Mouse (Mus musculus) gastrocnemius, postnatal 36 days (tissue): ENCODE measurements around the gene Nr3c2. TPM values are rescaled to one million over a fixed set of nuclear protein-coding genes. Genes with fewer than 3 reads are reported as not detected.

ENCODE experiments used
- DNase-seq, 2 experiments: peaks; one replicate each; pipeline ENCODE4 v3.0.0; 2022
- intact Hi-C: fragments of 180-260 bp; cut with DNase I; formaldehyde crosslinking; loops from one replicate; pipeline ENCODE4 v1.15.1; 2025
- long read RNA-seq, 2 experiments: library from polyadenylated mRNA; stranded (forward); transcript quantifications; one replicate each; pipeline ENCODE4 v2.0.0; 2021
- total RNA-seq, 2 experiments: library from RNA; stranded (reverse); gene quantifications; 2 replicates each; pipeline ENCODE4 v1.2.3; 2021

The Nr3c2 gene
- total RNA-seq = 1 to 10 TPM; 6.1 to 7.6 TPM
- long read RNA-seq, experiment 1 = 0 reads
- long read RNA-seq, experiment 2, full-length matches to known transcripts = 1 of 3 reads
- long read RNA-seq, experiment 2, partial matches to known transcripts = 0 of 3 reads
- long read RNA-seq, experiment 2, other reads (novel, unspliced or antisense) = 2 of 3 reads

DNA sequence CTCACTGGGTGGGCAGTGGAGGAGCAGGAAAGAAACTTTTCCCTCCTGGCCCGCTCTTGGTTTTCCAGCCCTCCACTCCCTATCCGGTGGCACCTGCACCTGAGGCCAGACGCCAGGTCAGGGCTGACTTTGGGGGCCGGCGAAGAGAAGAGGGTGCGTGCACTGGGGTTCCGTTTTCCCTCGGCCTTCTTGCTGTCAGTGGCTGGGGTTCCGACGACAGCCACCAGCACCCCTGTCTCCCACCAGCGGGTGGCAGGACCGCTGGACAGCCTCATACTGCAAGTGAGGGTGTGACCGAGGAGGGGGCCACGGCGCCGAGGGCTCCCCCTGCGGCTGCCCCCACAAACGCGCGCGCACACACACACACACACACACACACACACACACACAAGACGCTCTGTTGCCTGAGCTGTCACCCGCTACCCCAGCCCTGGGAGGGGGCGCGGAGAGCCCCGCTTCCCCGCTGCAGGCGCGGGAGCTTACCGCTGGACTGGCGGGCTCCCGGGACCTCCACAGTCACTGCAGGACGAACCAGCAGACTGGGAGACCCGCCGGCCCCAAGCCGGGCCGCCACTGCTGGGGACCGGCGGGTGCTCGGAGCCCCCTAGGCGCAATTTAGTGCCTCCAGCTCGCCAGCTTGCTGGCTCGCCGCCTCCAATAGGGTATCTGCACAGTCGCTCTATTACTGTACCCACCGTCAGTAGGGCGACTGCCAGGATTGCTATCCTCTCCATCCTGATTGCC lies at the start of gene Nr3c2:
Gene Nr3c2 (plus strand): TSS at position 32 of the 744 bp plus-strand sequence.
- DNase-seq = peak; percentile 12 to 57
- intact Hi-C loops = loop anchor here (10.0 kb wide), 1 partner anchor 545 kb away; no protein-coding TSS in a partner anchor

- no peak for DNase-seq
- intact Hi-C loops = no loop called here
These were observed 40.7 kb upstream of the Nr3c2 start for GRCm38 (mm10) chr8:76858534-76858933.

- intact Hi-C loops = no loop called here
- no peak for DNase-seq
These were observed 39.5 kb upstream of the Nr3c2 start for GRCm38 (mm10) chr8:76859709-76860108.

DNA sequence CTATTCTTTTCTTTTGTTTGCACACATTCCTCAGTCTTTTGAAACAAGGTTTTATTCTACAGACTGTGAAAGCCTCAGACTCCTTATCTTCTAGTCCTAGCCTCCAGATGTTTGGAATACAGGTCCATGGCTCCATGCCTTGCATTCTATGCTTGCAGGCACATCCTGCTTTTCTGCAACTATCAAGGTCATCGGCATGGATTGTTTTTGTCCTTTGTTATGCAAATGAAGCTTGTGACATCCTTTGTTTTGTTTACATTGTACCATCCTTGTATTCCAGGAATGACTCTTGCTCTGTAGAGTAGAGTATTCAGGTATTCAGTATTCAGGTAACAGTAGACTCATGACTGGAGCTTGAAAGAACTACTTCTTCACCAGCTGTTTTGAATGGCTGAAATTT lies 36.2 kb upstream of the Nr3c2 start:
- no peak for DNase-seq
- intact Hi-C loops = no loop called here

- DNase-seq = no peak
- intact Hi-C loops = no loop called here
These were observed 22.4 kb upstream of the Nr3c2 start for GRCm38 (mm10) chr8:76876809-76877208.

- no peak for DNase-seq
- intact Hi-C loops = loop anchor here (10.0 kb wide), 1 partner anchor 542 kb away; no protein-coding TSS in a partner anchor
These were observed 2.2 kb upstream of the Nr3c2 start for GRCm38 (mm10) chr8:76897050-76897449.

DNA sequence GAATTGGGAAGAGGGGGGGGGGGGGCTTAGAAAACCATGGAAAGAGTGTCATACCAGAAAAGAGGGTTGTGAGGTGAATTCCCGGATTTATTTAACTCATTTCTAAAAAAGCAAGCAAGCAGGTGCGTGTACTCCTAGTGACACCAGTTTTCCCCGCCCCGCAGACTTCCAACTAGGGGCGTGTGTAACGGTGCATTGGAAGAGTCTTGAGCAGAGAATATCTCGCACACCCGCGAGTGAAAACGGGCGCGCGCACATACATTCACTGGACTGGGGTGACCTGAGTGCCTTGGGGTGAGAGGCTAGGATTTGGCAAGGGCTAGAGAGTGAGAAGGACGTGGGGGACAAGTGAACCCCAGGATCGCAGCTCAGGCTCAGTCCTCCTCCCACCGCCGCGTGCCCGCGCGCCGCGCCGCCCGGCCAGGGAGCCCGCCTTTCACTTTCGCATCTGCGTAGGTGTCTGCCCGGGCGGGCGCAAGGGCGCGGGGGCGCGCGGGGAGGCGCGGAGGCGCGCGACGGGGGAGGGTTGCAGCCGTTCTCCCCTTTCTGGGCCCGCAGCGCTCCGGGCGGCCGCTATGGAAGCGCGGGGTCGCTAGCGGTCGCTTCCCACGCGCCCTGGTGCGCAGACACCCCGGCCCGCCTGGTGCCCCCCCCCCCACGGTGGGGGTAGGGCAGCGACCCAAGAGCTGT lies 376 bp upstream of the Nr3c2 start:
- DNase-seq = peak; percentile 66 to 69
- intact Hi-C loops = loop anchor here (10.0 kb wide), 1 partner anchor 544 kb away; no protein-coding TSS in a partner anchor

GRCm38 (mm10) chr8:76900155-76901141 lies 1.2 kb downstream of the Nr3c2 start:
- peak; percentile 35 to 57 for DNase-seq
- intact Hi-C loops = no loop called here

- peak; percentile 93 to 97 for DNase-seq
- intact Hi-C loops = no loop called here
These were observed 2.4 kb downstream of the Nr3c2 start for GRCm38 (mm10) chr8:76901430-76902204.

DNA sequence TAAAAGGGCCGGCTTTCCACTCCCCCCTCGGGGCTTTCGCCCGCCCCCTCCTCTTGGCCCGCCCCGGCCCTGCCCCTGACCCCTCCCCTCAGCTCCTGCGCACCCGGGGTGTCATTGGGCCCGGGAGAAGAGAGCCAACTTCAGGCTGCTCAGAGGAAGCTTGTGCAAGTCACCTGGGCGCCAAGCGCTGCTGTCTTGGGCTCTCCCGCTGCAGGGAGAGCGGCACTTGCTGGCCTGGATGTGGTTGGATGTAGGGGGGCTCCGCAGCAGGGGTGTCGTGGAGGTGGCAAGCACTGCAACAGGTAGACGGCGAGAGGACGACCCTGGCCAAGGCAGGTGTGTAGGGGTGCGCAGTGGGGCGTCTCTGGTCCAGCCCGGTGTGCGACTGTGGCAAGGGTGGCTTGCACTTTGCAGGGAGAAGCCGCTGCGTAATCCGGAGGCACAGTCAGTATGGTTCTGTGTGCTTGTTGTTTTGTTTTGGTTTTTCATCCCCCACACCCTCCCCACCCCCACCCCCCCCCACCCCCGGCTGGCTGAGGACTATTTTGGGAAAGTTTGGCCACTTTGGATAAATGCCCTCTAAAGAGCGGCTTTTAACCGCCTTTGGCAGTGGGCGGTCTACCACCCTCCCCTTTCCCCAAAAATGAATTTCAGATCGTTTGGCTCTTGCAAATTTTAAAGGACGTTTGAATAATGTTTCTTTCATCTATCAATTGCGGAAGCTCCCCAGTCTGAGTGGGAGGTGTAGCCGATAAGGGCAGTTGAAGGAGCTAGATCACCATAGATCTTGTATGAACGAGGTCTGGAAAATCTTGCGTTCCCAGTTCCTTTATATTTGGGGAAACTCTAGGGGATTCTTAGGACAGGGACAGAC lies 3.2 kb downstream of the Nr3c2 start:
- intact Hi-C loops = no loop called here
- no peak for DNase-seq

GRCm38 (mm10) chr8:76911206-76911605 lies 12.0 kb downstream of the Nr3c2 start:
- no peak for DNase-seq

GRCm38 (mm10) chr8:76912678-76913077 lies 13.4 kb downstream of the Nr3c2 start:
- intact Hi-C loops = no loop called here
- no peak for DNase-seq

More at GRCm38 (mm10) chr8:76911206-76911605, 12.0 kb downstream of the Nr3c2 start:
- intact Hi-C loops = no loop called here

GRCm38 (mm10) chr8:76913207-76913606 lies 14.0 kb downstream of the Nr3c2 start:
- intact Hi-C loops = no loop called here

GRCm38 (mm10) chr8:76915260-76915659 lies 16.0 kb downstream of the Nr3c2 start:
- DNase-seq = no peak
- intact Hi-C loops = no loop called here

More at GRCm38 (mm10) chr8:76913207-76913606, 14.0 kb downstream of the Nr3c2 start:
- DNase-seq = no peak

GRCm38 (mm10) chr8:76919546-76919945 lies 20.3 kb downstream of the Nr3c2 start:
- intact Hi-C loops = no loop called here
- DNase-seq = no peak

- intact Hi-C loops = no loop called here
- no peak for DNase-seq
These were observed 24.9 kb downstream of the Nr3c2 start for GRCm38 (mm10) chr8:76924150-76924549.

DNA sequence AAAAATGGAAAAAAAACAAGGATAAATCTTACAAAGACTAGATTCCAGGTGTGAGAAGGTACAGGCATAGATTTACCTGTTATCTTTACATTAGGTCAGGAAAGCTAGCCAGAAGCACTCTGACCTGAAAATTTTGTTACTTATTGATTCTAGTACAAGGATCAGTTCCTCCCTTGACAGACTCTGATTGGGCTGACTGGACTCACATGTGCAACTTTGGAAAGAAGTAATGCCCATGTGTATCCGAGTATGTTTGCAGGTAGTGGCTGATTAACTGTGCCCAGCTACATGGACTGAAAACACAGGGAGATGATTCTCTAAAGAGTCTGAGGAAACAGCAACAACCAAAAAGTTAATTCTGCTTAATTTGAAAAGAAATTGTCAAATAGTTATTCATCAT lies 29.1 kb downstream of the Nr3c2 start:
- intact Hi-C loops = no loop called here
- no peak for DNase-seq

DNA sequence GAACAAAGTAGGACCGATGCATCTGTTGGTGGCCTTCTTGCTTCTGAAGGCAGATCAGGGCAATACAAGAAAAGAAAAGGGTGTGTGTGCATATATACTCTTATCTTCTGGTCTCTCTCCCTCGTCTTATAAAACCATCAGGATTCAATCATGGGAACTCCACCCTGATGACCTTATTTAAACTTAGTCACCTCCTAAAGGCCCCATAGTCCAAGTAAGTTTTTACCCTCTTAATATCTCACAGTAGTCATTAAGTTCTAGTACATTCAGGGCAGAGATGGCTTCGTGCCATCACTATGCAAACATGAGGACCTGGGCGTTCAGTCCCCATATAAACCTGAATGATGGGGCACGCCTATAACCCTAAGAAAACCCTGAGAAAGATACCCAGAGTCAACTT lies 29.6 kb downstream of the Nr3c2 start:
- intact Hi-C loops = no loop called here
- no peak for DNase-seq
